9 mouse cellular contexts compared by ENCODE assay signal in the genomic region with DNA sequence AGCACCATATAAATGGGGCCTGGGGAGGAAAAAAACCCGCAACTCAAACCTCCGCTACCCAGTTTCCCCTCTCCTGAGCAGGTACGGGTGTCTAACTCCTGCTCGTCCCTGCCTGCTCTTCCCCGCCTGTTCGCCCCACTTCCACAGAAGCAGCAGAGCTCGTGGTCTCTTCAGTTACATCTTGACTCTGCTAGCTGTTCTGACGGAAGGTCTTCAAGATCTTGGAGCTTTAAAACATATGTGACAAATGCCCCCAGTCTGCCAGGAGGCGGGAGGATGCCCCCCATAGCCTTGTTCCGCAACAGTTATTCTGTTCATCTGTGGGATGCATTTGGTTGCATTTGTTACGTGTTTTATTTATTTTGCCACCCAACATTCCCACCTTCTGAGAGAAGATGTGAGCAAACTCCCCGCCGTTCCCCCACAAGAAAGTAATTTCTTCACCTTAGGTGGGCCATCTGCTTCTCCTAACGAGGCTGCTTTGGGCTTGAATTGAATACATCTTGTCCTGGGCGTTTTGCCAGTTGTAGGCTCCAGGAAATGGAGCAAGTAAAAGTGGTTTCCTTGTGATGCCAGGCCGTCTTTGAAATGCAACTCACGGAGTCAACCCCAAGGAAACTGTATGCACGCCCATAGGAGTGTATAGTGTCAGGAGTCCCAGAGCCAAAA. TPM values are rescaled to one million over a fixed set of nuclear protein-coding genes. Genes with fewer than 3 reads are reported as not detected.
DNase-seq lines count a peak whose midpoint lies in the region; ATAC-seq and TF ChIP-seq lines count a peak whose summit lies in the region.
"Had no signal": no experiment of that assay in that cellular context is flagged by ENCODE, and none has a peak within 500 bp of the region (broad histone marks: within the 10 kb centered on the region; RNA-seq: fewer than 3 reads in every experiment).

No protein-coding gene starts in this region.

- H3K9ac ChIP-seq in hindbrain, embryonic 13.5 days: no peak overlapping the region
- H3K9ac ChIP-seq in hindbrain, embryonic 12.5 days: no peak overlapping the region
- H3K9ac ChIP-seq in neural tube, embryonic 14.5 days (replicated peaks; ENCODE audit: low read depth, low read length): no peak overlapping the region

- 63% methylated on average over 18 of the region's 18 CpGs for WGBS in hindbrain, embryonic 13.5 days
- 62% methylated on average over 18 of the region's 18 CpGs for WGBS in hindbrain, embryonic 12.5 days
- 52% methylated on average over 18 of the region's 18 CpGs for WGBS in neural tube, embryonic 14.5 days

- H3K4me2 ChIP-seq in hindbrain, embryonic 13.5 days: no peak overlapping the region
- no peak overlapping the region for H3K4me2 ChIP-seq in hindbrain, embryonic 12.5 days (replicated peaks)
- no peak overlapping the region for H3K4me2 ChIP-seq in neural tube, embryonic 14.5 days (ENCODE audit: low read depth, low read length)

- H3K36me3 ChIP-seq in hindbrain, embryonic 13.5 days: no peaks in the 10 kb centered on the region
- no peaks in the 10 kb centered on the region for H3K36me3 ChIP-seq in hindbrain, embryonic 12.5 days
- H3K36me3 ChIP-seq in E14TG2a.4 (ENCODE audit: insufficient read depth, low read length): no peaks in the 10 kb centered on the region
- no peaks in the 10 kb centered on the region for H3K36me3 ChIP-seq in neural tube, embryonic 14.5 days (ENCODE audit: control insufficient read depth, insufficient read depth, low read length)

- ATAC-seq in hindbrain, embryonic 13.5 days (ENCODE audit: low FRiP score): peak; percentile 72
- ATAC-seq in hindbrain, embryonic 12.5 days (ENCODE audit: low FRiP score): no peak
- ATAC-seq in neural tube, embryonic 14.5 days (ENCODE audit: low read depth): peak; percentile 54; the same call in 1 of the 2 replicates

- TF ChIP-seq CTCF in E14TG2a.4 (conservative IDR thresholded peaks at IDR 0.05; ENCODE audit: low read length): no peak

- no peaks in the 10 kb centered on the region for H3K27me3 ChIP-seq in hindbrain, embryonic 13.5 days
- H3K27me3 ChIP-seq in hindbrain, embryonic 12.5 days: no peaks in the 10 kb centered on the region
- 0 out of 2 replicates have a peak, but pooled peaks cover 4% of the 10 kb centered on the region for H3K27me3 ChIP-seq in E14TG2a.4 (ENCODE audit: insufficient read depth, low read length)
- no peaks in the 10 kb centered on the region for H3K27me3 ChIP-seq in neural tube, embryonic 14.5 days (ENCODE audit: control insufficient read depth, insufficient read depth, low read length)

- H3K4me1 ChIP-seq in hindbrain, embryonic 13.5 days (replicated peaks): peaks cover 9% of the 10 kb centered on the region
- peaks cover 7% of the 10 kb centered on the region; the same call in 1 of the 2 replicates for H3K4me1 ChIP-seq in hindbrain, embryonic 12.5 days
- H3K4me1 ChIP-seq in E14TG2a.4 (replicated peaks; ENCODE audit: low read depth, low read length): peaks cover 10% of the 10 kb centered on the region
- no peaks in the 10 kb centered on the region for H3K4me1 ChIP-seq in neural tube, embryonic 14.5 days (ENCODE audit: control insufficient read depth, insufficient read depth, low read length)

- H3K27ac ChIP-seq in hindbrain, embryonic 13.5 days: peak overlapping the region; percentile 35; the same call in 1 of the 2 replicates
- H3K27ac ChIP-seq in hindbrain, embryonic 12.5 days: no peak overlapping the region
- H3K27ac ChIP-seq in neural tube, embryonic 14.5 days (ENCODE audit: low read depth, low read length): no peak overlapping the region
- H3K27ac ChIP-seq: macrophage had no signal

- H3K4me3 ChIP-seq in hindbrain, embryonic 13.5 days: no peak overlapping the region
- H3K4me3 ChIP-seq in hindbrain, embryonic 12.5 days: no peak overlapping the region
- 0 out of 2 replicates have a peak overlapping the region, but pooled peaks have one; percentile 17 for H3K4me3 ChIP-seq in E14TG2a.4 (replicated peaks; ENCODE audit: low read length)
- no peak overlapping the region for H3K4me3 ChIP-seq in neural tube, embryonic 14.5 days (ENCODE audit: low read depth, low read length)

- peak; percentile 78 to 81 for DNase-seq in cerebellum, postnatal 14 days
- peak; percentile 63 for DNase-seq in layer of hippocampus, adult 9-11 months
- no peak for DNase-seq in thymus, postnatal 0 days (ENCODE audit: low spot score)
- DNase-seq in ovary, postnatal 14 days (ENCODE audit: low spot score): no peak

- no peaks in the 10 kb centered on the region for H3K9me3 ChIP-seq in hindbrain, embryonic 13.5 days
- no peaks in the 10 kb centered on the region for H3K9me3 ChIP-seq in hindbrain, embryonic 12.5 days (replicated peaks)
- no peaks in the 10 kb centered on the region for H3K9me3 ChIP-seq in E14TG2a.4 (ENCODE audit: low read length)
- H3K9me3 ChIP-seq in neural tube, embryonic 14.5 days (ENCODE audit: control insufficient read depth, low read length): no peaks in the 10 kb centered on the region

RNA-seq across cellular contexts. Expression of a gene that starts 19.8 kb away (rescaled TPM):
- 1.4 and 2.4 TPM in 2 replicates for polyA plus RNA-seq in hindbrain, embryonic 13.5 days (2015; fragmentation: Nextera tagmentation; extraction: Ambion mirVana)
- 1.5 and 1.6 TPM in 2 replicates for polyA plus RNA-seq in hindbrain, embryonic 12.5 days (2016; fragmentation: Nextera tagmentation; extraction: Ambion mirVana)
- polyA plus RNA-seq in neural tube, embryonic 14.5 days (2014; fragmentation: Nextera tagmentation; extraction: Ambion mirVana): 6.2 and 10.9 TPM in 2 replicates
- 0.19 TPM in 1 of 2 replicates, not detected in the other for polyA plus RNA-seq in thymus, postnatal 0 days (2015; fragmentation: Nextera tagmentation; extraction: Ambion mirVana)
- polyA plus RNA-seq: macrophage had no signal

RNA-seq across cellular contexts. Expression of a gene that starts 51.8 kb away (rescaled TPM):
- polyA plus RNA-seq in hindbrain, embryonic 13.5 days (2015; fragmentation: Nextera tagmentation; extraction: Ambion mirVana): 46.1 and 48.1 TPM in 2 replicates
- 89.9 and 90.4 TPM in 2 replicates for polyA plus RNA-seq in hindbrain, embryonic 12.5 days (2016; fragmentation: Nextera tagmentation; extraction: Ambion mirVana)
- 25.5 and 32.1 TPM in 2 replicates for polyA plus RNA-seq in neural tube, embryonic 14.5 days (2014; fragmentation: Nextera tagmentation; extraction: Ambion mirVana)
- 32.2 and 38.0 TPM in 2 replicates for polyA plus RNA-seq in thymus, postnatal 0 days (2015; fragmentation: Nextera tagmentation; extraction: Ambion mirVana)

Comparison
In these comparisons a context has a peak if more than half of its experiments do, and no peak if none do; other contexts are left out.
1. DNase-seq: peak in cerebellum, postnatal 14 days (2 of 2) and layer of hippocampus, adult 9-11 months (single experiment); none in thymus, postnatal 0 days (single experiment) and ovary, postnatal 14 days (single experiment).